Mouse (Mus musculus): ENCODE measurements around the gene Tmc8. TPM values are rescaled to one million over a fixed set of nuclear protein-coding genes. Genes with fewer than 3 reads are reported as not detected.
"Not testable (repeated sequence)": the region's sequence is repeated elsewhere in the genome, so short reads cannot be mapped to it uniquely, and the experiment has no call there.

Tmc8 gene
- total RNA-seq, 1 experiment from 2014 or later, result 1.6 TPM

- no peak for ATAC-seq (replicated peaks; ENCODE audit: low read depth, poor library complexity, severe bottlenecking)
Observed at GRCm38 (mm10) chr11:117770407-117770806, 11.5 kb upstream of the Tmc8 start.

- no peak for ATAC-seq (replicated peaks; ENCODE audit: low read depth, poor library complexity, severe bottlenecking)
Observed at GRCm38 (mm10) chr11:117772352-117772751, 9.5 kb upstream of the Tmc8 start.

- no peak for ATAC-seq (replicated peaks; ENCODE audit: low read depth, poor library complexity, severe bottlenecking)
Observed at GRCm38 (mm10) chr11:117774925-117775324, 7.0 kb upstream of the Tmc8 start.

GRCm38 (mm10) chr11:117775540-117775939 is 6.3 kb upstream of the Tmc8 start:
- no peak for ATAC-seq (replicated peaks; ENCODE audit: low read depth, poor library complexity, severe bottlenecking)

GRCm38 (mm10) chr11:117776085-117776792 is 5.6 kb upstream of the Tmc8 start:
- ATAC-seq (replicated peaks; ENCODE audit: low read depth, poor library complexity, severe bottlenecking), result no peak

GRCm38 (mm10) chr11:117777111-117777510 is 4.8 kb upstream of the Tmc8 start:
- no peak for ATAC-seq (replicated peaks; ENCODE audit: low read depth, poor library complexity, severe bottlenecking)

GRCm38 (mm10) chr11:117778031-117778430 is 3.8 kb upstream of the Tmc8 start:
- ATAC-seq (replicated peaks; ENCODE audit: low read depth, poor library complexity, severe bottlenecking), result no peak

- no peak for ATAC-seq (replicated peaks; ENCODE audit: low read depth, poor library complexity, severe bottlenecking)
Observed at GRCm38 (mm10) chr11:117778851-117779433, 2.9 kb upstream of the Tmc8 start.

- peak; percentile 17 for ATAC-seq (replicated peaks; ENCODE audit: low read depth, poor library complexity, severe bottlenecking)
Observed at GRCm38 (mm10) chr11:117779434-117780198, 2.3 kb upstream of the Tmc8 start.

- no peak for ATAC-seq (replicated peaks; ENCODE audit: low read depth, poor library complexity, severe bottlenecking)
Observed at GRCm38 (mm10) chr11:117780199-117780515, 1.7 kb upstream of the Tmc8 start.

- peak; percentile 71 for ATAC-seq (replicated peaks; ENCODE audit: low read depth, poor library complexity, severe bottlenecking)
Observed at GRCm38 (mm10) chr11:117780582-117781111, 1.2 kb upstream of the Tmc8 start.

- ATAC-seq (replicated peaks; ENCODE audit: low read depth, poor library complexity, severe bottlenecking), result no peak
Observed at GRCm38 (mm10) chr11:117781199-117781821, 566 bp upstream of the Tmc8 start.

GRCm38 (mm10) chr11:117782705-117783034 is 794 bp downstream of the Tmc8 start:
- no peak for ATAC-seq (replicated peaks; ENCODE audit: low read depth, poor library complexity, severe bottlenecking)

- ATAC-seq (replicated peaks; ENCODE audit: low read depth, poor library complexity, severe bottlenecking), result 0 out of 2 replicates have a peak, but pooled peaks have one; percentile 6
Observed at GRCm38 (mm10) chr11:117783089-117783488, 1.2 kb downstream of the Tmc8 start.

- no peak for ATAC-seq (replicated peaks; ENCODE audit: low read depth, poor library complexity, severe bottlenecking)
Observed at GRCm38 (mm10) chr11:117783683-117784309, 1.9 kb downstream of the Tmc8 start.

- ATAC-seq (replicated peaks; ENCODE audit: low read depth, poor library complexity, severe bottlenecking), result peak; percentile 51
Observed at GRCm38 (mm10) chr11:117786294-117786693, 4.4 kb downstream of the Tmc8 start.

GRCm38 (mm10) chr11:117788481-117788880 is 6.6 kb downstream of the Tmc8 start:
- not testable (repeated sequence) for ATAC-seq (replicated peaks; ENCODE audit: low read depth, poor library complexity, severe bottlenecking)

GRCm38 (mm10) chr11:117790286-117790685 is 8.4 kb downstream of the Tmc8 start:
- ATAC-seq (replicated peaks; ENCODE audit: low read depth, poor library complexity, severe bottlenecking), result peak; percentile 58

GRCm38 (mm10) chr11:117790703-117791440 is 9.0 kb downstream of the Tmc8 start:
- no peak for ATAC-seq (replicated peaks; ENCODE audit: low read depth, poor library complexity, severe bottlenecking)

GRCm38 (mm10) chr11:117791441-117791761 is 9.5 kb downstream of the Tmc8 start:
- no peak for ATAC-seq (replicated peaks; ENCODE audit: low read depth, poor library complexity, severe bottlenecking)

All from common myeloid progenitor, adult 5-6 weeks (primary cell).